Mouse (Mus musculus) cerebellum, adult 2 months (tissue): ENCODE measurements at regions not wholly inside any gene's neighbourhood (a gene's known extent, or its start where the extent isn't known, plus 50 kb on each side); places are given as distances from the start of the nearest gene placed in this dataset.

Experiments
- CTCF ChIP-seq: fragments of 200-500 bp; IDR thresholded peaks from 2 replicates; pipeline ENCODE4 v1.5.1; 2011; ENCODE audit warnings: low read depth, mild to moderate bottlenecking, control low read depth, low read length, moderate library complexity, borderline replicate concordance; ENCODE audit not compliant: insufficient read depth
- POLR2A ChIP-seq: fragments of 200-500 bp; IDR thresholded peaks from 2 replicates; pipeline ENCODE4 v1.6.1; 2011; ENCODE audit warnings: low read length, control low read depth, borderline replicate concordance; ENCODE audit not compliant: insufficient read depth

DNA sequence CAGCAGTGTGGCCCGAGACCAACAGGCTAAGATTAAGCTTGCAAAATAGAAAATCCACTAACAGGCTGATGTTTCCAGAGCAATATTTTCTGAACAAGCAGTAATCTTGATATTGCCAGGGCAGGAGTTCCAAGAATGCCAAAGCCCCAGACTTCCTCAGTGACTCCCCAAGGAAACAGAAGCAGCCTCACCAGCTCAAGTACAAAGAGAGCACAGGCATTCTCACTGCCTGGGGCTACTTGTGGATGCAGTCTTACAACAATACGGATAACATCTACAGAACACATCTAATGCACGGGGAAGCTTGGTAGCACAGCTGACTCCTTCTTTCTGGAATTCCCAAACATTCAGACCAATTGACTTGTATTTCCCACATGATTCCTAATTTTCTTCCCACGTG is 235.9 kb downstream of the Samd5 start:
- TF ChIP-seq CTCF (no peak), POLR2A (no peak)
